Mouse (Mus musculus) layer of hippocampus, adult 11-12 months (tissue): ENCODE measurements around the gene Dolpp1.

Source experiments
- DNase-seq: peaks from one replicate; pipeline ENCODE4 v3.0.0; 2022; ENCODE audit warnings: low spot score

Gene Dolpp1

GRCm38 (mm10) chr2:30392114-30392576, at the start of gene Dolpp1:
Gene Dolpp1 (plus strand): TSS chr2:30392254.
- DNase-seq, result peak; percentile 99

GRCm38 (mm10) chr2:30342544-30342943, 49.5 kb upstream of the Dolpp1 start:
- no peak for DNase-seq

- no peak for DNase-seq
Observed at GRCm38 (mm10) chr2:30343601-30344137, 48.4 kb upstream of the Dolpp1 start.

GRCm38 (mm10) chr2:30345971-30346676, 45.9 kb upstream of the Dolpp1 start:
- DNase-seq, result no peak

- DNase-seq, result no peak
Observed at GRCm38 (mm10) chr2:30349196-30349595, 42.9 kb upstream of the Dolpp1 start.

- DNase-seq, result no peak
Observed at GRCm38 (mm10) chr2:30351149-30351548, 40.9 kb upstream of the Dolpp1 start.

GRCm38 (mm10) chr2:30355861-30356260, 36.2 kb upstream of the Dolpp1 start:
- no peak for DNase-seq

- no peak for DNase-seq
Observed at GRCm38 (mm10) chr2:30356266-30356665, 35.8 kb upstream of the Dolpp1 start.

- no peak for DNase-seq
Observed at GRCm38 (mm10) chr2:30356906-30357305, 35.1 kb upstream of the Dolpp1 start.

- peak; percentile 43 for DNase-seq
Observed at GRCm38 (mm10) chr2:30357552-30358510, 34.2 kb upstream of the Dolpp1 start.

GRCm38 (mm10) chr2:30358533-30359531, 33.2 kb upstream of the Dolpp1 start, which contains the start of gene Sh3glb2:
Gene Sh3glb2 (minus strand): TSS chr2:30359337.
- DNase-seq, result peak; percentile 78

- DNase-seq, result no peak
Observed at GRCm38 (mm10) chr2:30360626-30361025, 31.4 kb upstream of the Dolpp1 start.

GRCm38 (mm10) chr2:30362865-30363264, 29.2 kb upstream of the Dolpp1 start:
- DNase-seq, result no peak

- peak; percentile 99 for DNase-seq
Observed at GRCm38 (mm10) chr2:30363773-30364650, 28.0 kb upstream of the Dolpp1 start, which contains the start of gene Miga2. Gene Miga2 (plus strand): TSS chr2:30364233.

GRCm38 (mm10) chr2:30365281-30366069, 26.6 kb upstream of the Dolpp1 start:
- no peak for DNase-seq

- DNase-seq, result no peak
Observed at GRCm38 (mm10) chr2:30366203-30366602, 25.9 kb upstream of the Dolpp1 start.

- no peak for DNase-seq
Observed at GRCm38 (mm10) chr2:30371544-30371943, 20.5 kb upstream of the Dolpp1 start.

- DNase-seq, result no peak
Observed at GRCm38 (mm10) chr2:30372726-30373125, 19.3 kb upstream of the Dolpp1 start.

GRCm38 (mm10) chr2:30375893-30376292, 16.2 kb upstream of the Dolpp1 start:
- no peak for DNase-seq
